Comparison of ENCODE assay signal across 8 mouse cellular contexts in the genomic region with DNA sequence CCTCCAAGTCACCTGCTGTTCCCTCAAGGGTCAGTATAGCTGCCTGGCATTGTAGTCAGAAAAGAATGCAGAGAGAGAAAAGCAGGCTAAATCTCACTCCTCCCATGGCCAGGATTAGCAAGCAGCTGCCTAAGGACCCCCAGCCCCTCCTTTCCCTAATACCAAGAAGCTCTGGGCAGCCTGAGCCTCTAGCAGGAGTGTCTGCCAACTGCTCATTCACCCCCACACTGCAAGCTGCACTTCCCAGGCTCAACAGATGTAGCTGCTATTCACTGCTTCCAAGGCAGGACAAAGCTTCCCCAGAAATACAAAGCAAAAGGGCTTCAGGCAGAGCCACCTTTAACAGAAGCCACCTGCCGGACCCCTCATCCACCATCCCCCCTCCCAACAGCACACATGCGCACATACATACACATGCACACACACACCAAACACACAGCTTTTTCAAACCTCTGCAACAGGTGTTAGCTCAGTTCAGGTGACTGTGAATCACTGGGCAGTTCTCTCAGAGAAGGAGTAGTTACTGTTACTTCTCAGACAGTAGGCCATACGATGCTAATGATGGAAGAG. TPM values are rescaled to one million over a fixed set of nuclear protein-coding genes. Genes with fewer than 3 reads are reported as not detected.
DNase-seq lines count a peak whose midpoint lies in the region; ATAC-seq and TF ChIP-seq lines count a peak whose summit lies in the region.
"Had no signal": no experiment of that assay in that cellular context is flagged by ENCODE, and none has a peak within 500 bp of the region (broad histone marks: within the 10 kb centered on the region; RNA-seq: fewer than 3 reads in every experiment).

No protein-coding gene starts in this region.

- peak; percentile 19 for DNase-seq in thymus, postnatal 14 days
- no peak for DNase-seq in thymus, adult 18-20 months
- DNase-seq in frontal cortex, adult 2 months (ENCODE audit: extremely low spot score in 1 of 2, low spot score in 1 of 2): peak; percentile 63 to 77
- peak; percentile 65 to 73 for DNase-seq in layer of hippocampus, postnatal 10 days (ENCODE audit: low spot score in 2 of 2)
- DNase-seq in midbrain, postnatal 0 days (ENCODE audit: low spot score): peak; percentile 92
- no peak for DNase-seq in spleen, postnatal 10 days (ENCODE audit: low spot score in 2 of 2)
- no peak for DNase-seq in kidney, postnatal 14 days

- peaks cover 28% of the 10 kb centered on the region for H3K4me1 ChIP-seq in midbrain, postnatal 0 days (ENCODE audit: insufficient read depth, low read length)

- peak; percentile 83 for ATAC-seq in midbrain, postnatal 0 days (ENCODE audit: low FRiP score)

- no peaks in the 10 kb centered on the region for H3K36me3 ChIP-seq in midbrain, postnatal 0 days (ENCODE audit: insufficient read depth, low read length)

- no peaks in the 10 kb centered on the region for H3K27me3 ChIP-seq in midbrain, postnatal 0 days (ENCODE audit: insufficient read depth, low read length)

- H3K27ac ChIP-seq in midbrain, postnatal 0 days (ENCODE audit: low read depth, low read length): 0 out of 2 replicates have a peak overlapping the region, but pooled peaks have one; percentile 51

- no peak overlapping the region for H3K4me3 ChIP-seq in midbrain, postnatal 0 days (ENCODE audit: low read depth, low read length)

- 0 out of 2 replicates have a peak overlapping the region, but pooled peaks have one; percentile 6 for H3K4me2 ChIP-seq in midbrain, postnatal 0 days (ENCODE audit: low read depth, low read length, poor library complexity, severe bottlenecking)

- WGBS in midbrain, postnatal 0 days: 8% methylated on average over 3 of the region's 3 CpGs

- no peak overlapping the region for H3K9ac ChIP-seq in midbrain, postnatal 0 days (replicated peaks; ENCODE audit: low read length, poor library complexity, severe bottlenecking)

- H3K9me3 ChIP-seq in midbrain, postnatal 0 days (ENCODE audit: low read length): no peaks in the 10 kb centered on the region

- TF ChIP-seq CTCF in midbrain, postnatal 0 days (IDR thresholded peaks at IDR 0.05): 0 out of 2 replicates have a peak, but pooled peaks have one; percentile 14

RNA-seq across cellular contexts. Expression of a gene that starts 18.8 kb away (rescaled TPM):
- polyA plus RNA-seq in frontal cortex, adult 2 months (2012; rRNA removed): 27.6 and 28.6 TPM in 2 replicates
- 10 to 100 TPM; 31.2 to 34.0 TPM for total RNA-seq in layer of hippocampus, postnatal 10 days (2021)
- 44.2 and 48.1 TPM in 2 replicates for total RNA-seq in midbrain, postnatal 0 days (2014; rRNA removed)
- 13.7 and 13.8 TPM in 2 replicates for polyA plus RNA-seq in midbrain, postnatal 0 days (2015; fragmentation: Nextera tagmentation; extraction: Ambion mirVana)

RNA-seq across cellular contexts. Expression of a gene that starts 59.2 kb away (rescaled TPM):
- polyA plus RNA-seq in frontal cortex, adult 2 months (2012; rRNA removed): not detected in 2 replicates
- not detected for total RNA-seq in layer of hippocampus, postnatal 10 days (2021)
- not detected in 2 replicates for total RNA-seq in midbrain, postnatal 0 days (2014; rRNA removed)
- not detected in 2 replicates for polyA plus RNA-seq in midbrain, postnatal 0 days (2015; fragmentation: Nextera tagmentation; extraction: Ambion mirVana)
- polyA plus RNA-seq: liver, adult 2 months had no signal

RNA-seq across cellular contexts. Expression of a gene that starts 59.3 kb away (rescaled TPM):
- polyA plus RNA-seq in frontal cortex, adult 2 months (2012; rRNA removed): 4.9 and 5.0 TPM in 2 replicates
- 10 to 100 TPM; 14.0 to 15.3 TPM for total RNA-seq in layer of hippocampus, postnatal 10 days (2021)
- 10.6 and 12.0 TPM in 2 replicates for total RNA-seq in midbrain, postnatal 0 days (2014; rRNA removed)
- polyA plus RNA-seq in midbrain, postnatal 0 days (2015; fragmentation: Nextera tagmentation; extraction: Ambion mirVana): 13.0 and 13.4 TPM in 2 replicates

Comparison
In these comparisons a context has a peak if more than half of its experiments do, and no peak if none do; other contexts are left out.
1. DNase-seq: peak in thymus, postnatal 14 days (single experiment), frontal cortex, adult 2 months (2 of 2), layer of hippocampus, postnatal 10 days (2 of 2) and midbrain, postnatal 0 days (single experiment); none in thymus, adult 18-20 months (0 of 2), spleen, postnatal 10 days (0 of 2) and kidney, postnatal 14 days (single experiment).